Mouse (Mus musculus) liver, embryonic 14.5 days (tissue): ENCODE measurements around the gene Pde4d.

Experiments
- CTCF ChIP-seq: IDR thresholded peaks from 2 replicates; pipeline ENCODE4 v1.5.1; 2016; ENCODE audit warnings: antibody characterized with exemption, low read depth, control low read depth
- EP300 ChIP-seq: IDR thresholded peaks from 2 replicates; pipeline ENCODE4 v1.6.1; 2016; ENCODE audit warnings: antibody characterized with exemption, low read depth

- TF ChIP-seq CTCF (no peak), EP300 (no peak)
These were observed 89.1 kb downstream of the Pde4d start for GRCm38 (mm10) chr13:108538760-108539369.
